Mouse (Mus musculus): ENCODE results near the gene Olfr1361. TPM values are rescaled to one million over a fixed set of nuclear protein-coding genes. Genes with fewer than 3 reads are reported as not detected.

Olfr1361 gene
- polyA plus RNA-seq (2012; ENCODE audit: low replicate concordance): not detected in 2 replicates

GRCm38 (mm10) chr13:21663286-21663685, at the start of gene Olfr1361:
Gene Olfr1361 (minus strand): TSS chr13:21663386.

GRCm38 (mm10) chr13:21697811-21698210, 34.6 kb upstream of the Olfr1361 start, which contains the start of gene Olfr1359:
Gene Olfr1359 (plus strand): TSS chr13:21698111.

GRCm38 (mm10) chr13:21677305-21677704, 14.1 kb upstream of the Olfr1361 start, which contains the start of gene Olfr1360:
Gene Olfr1360 (minus strand): TSS chr13:21677405.

GRCm38 (mm10) chr13:21642418-21642817, 20.8 kb downstream of the Olfr1361 start, which contains the start of gene Olfr11:
Gene Olfr11 (minus strand): TSS chr13:21642518.

GRCm38 (mm10) chr13:21613922-21614321, 49.3 kb downstream of the Olfr1361 start, which contains the start of gene Olfr1362:
Gene Olfr1362 (minus strand): TSS chr13:21614022.

Other genes with a start within 250 kb of the Olfr1361 start
- 0.08 and 0.80 TPM in 2 replicates for gene Pgbd1, start 222.3 kb downstream of the Olfr1361 start, polyA plus RNA-seq (2012; ENCODE audit: low replicate concordance)
- 2.7 and 3.7 TPM in 2 replicates for gene Zscan26, start 209.7 kb downstream of the Olfr1361 start, polyA plus RNA-seq (2012; ENCODE audit: low replicate concordance)
- gene Nkapl, start 194.9 kb downstream of the Olfr1361 start, polyA plus RNA-seq (2012; ENCODE audit: low replicate concordance): 4.1 and 6.4 TPM in 2 replicates
- gene Zkscan4, start 184.5 kb downstream of the Olfr1361 start, polyA plus RNA-seq (2012; ENCODE audit: low replicate concordance): not detected in 2 replicates
- not detected in 2 replicates for gene Gm10065, start 183.9 kb downstream of the Olfr1361 start, polyA plus RNA-seq (2012; ENCODE audit: low replicate concordance)
- not detected in 2 replicates for gene AK157302, start 168.2 kb downstream of the Olfr1361 start, polyA plus RNA-seq (2012; ENCODE audit: low replicate concordance)
- 8.3 and 12.1 TPM in 2 replicates for gene Gm11273, start 162.0 kb downstream of the Olfr1361 start, polyA plus RNA-seq (2012; ENCODE audit: low replicate concordance)
- 0.74 and 1.9 TPM in 2 replicates for gene Zkscan8, start 132.3 kb downstream of the Olfr1361 start, polyA plus RNA-seq (2012; ENCODE audit: low replicate concordance)
- gene Olfr1366, start 120.6 kb downstream of the Olfr1361 start, polyA plus RNA-seq (2012; ENCODE audit: low replicate concordance): not detected in 2 replicates
- gene Olfr1535, start 103.5 kb downstream of the Olfr1361 start, polyA plus RNA-seq (2012; ENCODE audit: low replicate concordance): not detected in 2 replicates
- gene Olfr1364, start 81.6 kb downstream of the Olfr1361 start, polyA plus RNA-seq (2012; ENCODE audit: low replicate concordance): not detected in 2 replicates
- gene Olfr1362, start 49.4 kb downstream of the Olfr1361 start, polyA plus RNA-seq (2012; ENCODE audit: low replicate concordance): not detected in 2 replicates
- not detected in 2 replicates for gene Olfr11, start 20.9 kb downstream of the Olfr1361 start, polyA plus RNA-seq (2012; ENCODE audit: low replicate concordance)
- not detected in 2 replicates for gene Olfr1360, start 14.0 kb upstream of the Olfr1361 start, polyA plus RNA-seq (2012; ENCODE audit: low replicate concordance)
- gene Olfr1359, start 34.7 kb upstream of the Olfr1361 start, polyA plus RNA-seq (2012; ENCODE audit: low replicate concordance): not detected in 2 replicates
- 5.9 and 13.2 TPM in 2 replicates for gene Hist1h2bl, start 52.8 kb upstream of the Olfr1361 start, polyA plus RNA-seq (2012; ENCODE audit: low replicate concordance)
- 24.1 and 37.8 TPM in 2 replicates for gene Hist1h2ai, start 53.0 kb upstream of the Olfr1361 start, polyA plus RNA-seq (2012; ENCODE audit: low replicate concordance)
- 93.1 and 144 TPM in 2 replicates for gene Hist1h3h, start 54.3 kb upstream of the Olfr1361 start, polyA plus RNA-seq (2012; ENCODE audit: low replicate concordance)
- gene Hist1h2bm, start 58.7 kb upstream of the Olfr1361 start, polyA plus RNA-seq (2012; ENCODE audit: low replicate concordance): 3.5 and 3.9 TPM in 2 replicates
- 6.0 and 8.5 TPM in 2 replicates for gene Hist1h4j, start 71.7 kb upstream of the Olfr1361 start, polyA plus RNA-seq (2012; ENCODE audit: low replicate concordance)
- 44.9 and 90.4 TPM in 2 replicates for gene Hist1h4k, start 87.1 kb upstream of the Olfr1361 start, polyA plus RNA-seq (2012; ENCODE audit: low replicate concordance)
- 161 and 169 TPM in 2 replicates for gene Hist1h2ak, start 90.4 kb upstream of the Olfr1361 start, polyA plus RNA-seq (2012; ENCODE audit: low replicate concordance)
- 5.3 and 11.0 TPM in 2 replicates for gene Hist1h2bn, start 90.7 kb upstream of the Olfr1361 start, polyA plus RNA-seq (2012; ENCODE audit: low replicate concordance)
- 3.5 and 3.7 TPM in 2 replicates for gene Hist1h1b, start 117.2 kb upstream of the Olfr1361 start, polyA plus RNA-seq (2012; ENCODE audit: low replicate concordance)
- 8.4 and 51.9 TPM in 2 replicates for gene Hist1h3i, start 120.0 kb upstream of the Olfr1361 start, polyA plus RNA-seq (2012; ENCODE audit: low replicate concordance)
- 52.7 and 74.5 TPM in 2 replicates for gene Hist1h2an, start 123.8 kb upstream of the Olfr1361 start, polyA plus RNA-seq (2012; ENCODE audit: low replicate concordance)
- gene Hist1h2bp, start 124.1 kb upstream of the Olfr1361 start, polyA plus RNA-seq (2012; ENCODE audit: low replicate concordance): 3.2 and 6.2 TPM in 2 replicates
- 6.5 and 15.6 TPM in 2 replicates for gene Hist1h2bq, start 146.8 kb upstream of the Olfr1361 start, polyA plus RNA-seq (2012; ENCODE audit: low replicate concordance)
- gene Hist1h2ao, start 147.1 kb upstream of the Olfr1361 start, polyA plus RNA-seq (2012; ENCODE audit: low replicate concordance): 23,509 and 33,455 TPM in 2 replicates
- 65.5 and 70.3 TPM in 2 replicates for gene Hist1h4m, start 148.4 kb upstream of the Olfr1361 start, polyA plus RNA-seq (2012; ENCODE audit: low replicate concordance)
- 2.9 and 3.1 TPM in 2 replicates for gene Hist1h4n, start 168.8 kb upstream of the Olfr1361 start, polyA plus RNA-seq (2012; ENCODE audit: low replicate concordance)
- gene Hist1h2ap, start 170.1 kb upstream of the Olfr1361 start, polyA plus RNA-seq (2012; ENCODE audit: low replicate concordance): 6,280 and 19,065 TPM in 2 replicates
- 6.3 and 15.4 TPM in 2 replicates for gene Hist1h2br, start 170.4 kb upstream of the Olfr1361 start, polyA plus RNA-seq (2012; ENCODE audit: low replicate concordance)

Measured in leukemia stem cell, adult 10-12 weeks (primary cell).